In the genomic region with DNA sequence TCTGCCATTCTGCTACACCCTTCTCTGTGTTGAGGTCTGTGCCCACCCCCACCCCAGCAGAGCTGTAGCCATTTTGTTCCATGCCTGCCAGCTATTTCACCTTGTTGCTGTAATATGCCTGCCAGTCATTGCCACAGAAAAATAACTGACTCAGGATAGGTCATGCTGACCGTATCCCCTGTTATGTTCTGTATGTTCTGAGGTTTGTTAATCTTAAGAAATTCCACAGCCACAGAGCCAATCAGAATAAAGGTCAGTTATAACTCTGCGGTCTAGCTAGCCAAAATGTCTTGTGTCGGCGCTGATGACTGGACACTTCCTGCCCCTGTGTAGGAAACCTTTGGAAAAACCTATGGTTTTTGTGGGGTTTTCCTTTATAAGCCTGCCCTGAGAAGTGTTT, we compare ENCODE assay signal across 28 mouse cellular contexts.
DNase-seq lines count a peak whose midpoint lies in the region; TF ChIP-seq lines count a peak whose summit lies in the region.
"Had no signal": no experiment of that assay in that cellular context is flagged by ENCODE, and none has a peak within 500 bp of the region (broad histone marks: within the 10 kb centered on the region; RNA-seq: fewer than 3 reads in every experiment).

No protein-coding gene starts in this region.

- no peak for TF ChIP-seq POLR2A in embryonic fibroblast, embryonic 13.5 days (IDR thresholded peaks at IDR 0.05; ENCODE audit: low read depth, low read length)
- no peak for TF ChIP-seq POLR2A in myocyte (IDR thresholded peaks at IDR 0.05; ENCODE audit: insufficient read length, low read depth)

- peak overlapping the region; percentile 62 for H3K4me2 ChIP-seq in myocyte (ENCODE audit: low read depth)
- H3K4me2 ChIP-seq: embryonic facial prominence, embryonic 13.5 days; heart, embryonic 12.5 days; heart, embryonic 15.5 days; hindbrain, embryonic 13.5 days; intestine, embryonic 15.5 days had no signal

- H3K4me3 ChIP-seq in C2C12 (ENCODE audit: insufficient read depth, poor library complexity, severe bottlenecking) (no peak overlapping the region), myocyte (no peak overlapping the region)
- H3K4me3 ChIP-seq in embryonic fibroblast, embryonic 13.5 days (ENCODE audit: insufficient read depth, low read length), result no peak overlapping the region
- H3K4me3 ChIP-seq: embryonic facial prominence, embryonic 10.5 days; embryonic facial prominence, embryonic 13.5 days; heart, embryonic 12.5 days; heart, embryonic 15.5 days; hindbrain, embryonic 10.5 days; hindbrain, embryonic 13.5 days; intestine, embryonic 15.5 days had no signal

- DNase-seq in 3134 (ENCODE audit: extremely low read depth, insufficient read length, low spot score), result peak; percentile 58
- no peak for DNase-seq in adrenal gland, adult 8-10 months
- no peak for DNase-seq in frontal cortex, postnatal 25 days (ENCODE audit: low spot score in 2 of 2)
- no peak for DNase-seq in retina, postnatal 1 day
- DNase-seq: adrenal gland, postnatal 14 days; cerebellum, adult 11 months; cerebellum, adult 2 months; cerebellum, postnatal 10 days; cerebellum, postnatal 36 days; embryo, embryonic 11 days; forebrain, postnatal 0 days; gastrocnemius, postnatal 14 days; heart, adult 18-20 months; heart, postnatal 10 days; heart, postnatal 36 days; kidney, adult 11 months had no signal

- no peaks in the 10 kb centered on the region for H3K36me3 ChIP-seq in C2C12 (ENCODE audit: control insufficient read depth, insufficient read depth)
- no peaks in the 10 kb centered on the region for H3K36me3 ChIP-seq in myocyte (ENCODE audit: control insufficient read depth, insufficient read depth)
- H3K36me3 ChIP-seq: embryonic facial prominence, embryonic 10.5 days; embryonic facial prominence, embryonic 13.5 days; G1E; heart, embryonic 12.5 days; heart, embryonic 15.5 days; hindbrain, embryonic 10.5 days; hindbrain, embryonic 13.5 days; intestine, embryonic 15.5 days had no signal

- H3K4me1 ChIP-seq in embryonic fibroblast, embryonic 13.5 days (ENCODE audit: control insufficient read depth, insufficient read depth, low read length), result no peaks in the 10 kb centered on the region
- H3K4me1 ChIP-seq: embryonic facial prominence, embryonic 13.5 days; intestine, embryonic 15.5 days had no signal

- no peaks in the 10 kb centered on the region for H3K79me3 ChIP-seq in C2C12 (ENCODE audit: low read depth)

- H3ac ChIP-seq in C2C12 (ENCODE audit: control insufficient read depth, insufficient read length, low read depth) (no peak overlapping the region), myocyte (ENCODE audit: control insufficient read depth, insufficient read length) (no peak overlapping the region)

- H3K79me2 ChIP-seq in C2C12 (ENCODE audit: control insufficient read depth, insufficient read depth) (no peaks in the 10 kb centered on the region), myocyte (ENCODE audit: control insufficient read depth, insufficient read depth) (no peaks in the 10 kb centered on the region)

- H3K27me3 ChIP-seq in C2C12 (ENCODE audit: control insufficient read depth, insufficient read depth, insufficient read length) (no peaks in the 10 kb centered on the region), myocyte (ENCODE audit: control insufficient read depth, insufficient read depth, insufficient read length) (no peaks in the 10 kb centered on the region)
- H3K27me3 ChIP-seq: CH12.LX; embryonic facial prominence, embryonic 13.5 days; heart, embryonic 12.5 days; heart, embryonic 15.5 days; hindbrain, embryonic 13.5 days; intestine, embryonic 15.5 days had no signal

- H3K27ac ChIP-seq in embryonic fibroblast, embryonic 13.5 days (ENCODE audit: insufficient read depth, low read length), result peak overlapping the region; percentile 88
- H3K27ac ChIP-seq: embryonic facial prominence, embryonic 10.5 days; embryonic facial prominence, embryonic 13.5 days; heart, embryonic 15.5 days; hindbrain, embryonic 10.5 days; hindbrain, embryonic 13.5 days; intestine, embryonic 15.5 days had no signal

- no peak for TF ChIP-seq CTCF in C2C12 (IDR thresholded peaks at IDR 0.05; ENCODE audit: control insufficient read depth, insufficient read depth, insufficient read length)
- TF ChIP-seq CTCF in embryonic fibroblast, embryonic 13.5 days (IDR thresholded peaks at IDR 0.05; ENCODE audit: borderline replicate concordance, insufficient read depth, low read length), result no peak

TF ChIP-seq in C2C12, 6 proteins besides CTCF, POLR2A, EP300 and RAD21:
- peak; percentile 70 for TF ChIP-seq CEBPB (IDR thresholded peaks at IDR 0.05; ENCODE audit: low read depth)
- TF ChIP-seq USF1 (IDR thresholded peaks at IDR 0.05; ENCODE audit: low read depth), result no peak

TF ChIP-seq in myocyte, 11 proteins besides CTCF, POLR2A, EP300 and RAD21:
- no peak for TF ChIP-seq MAX (IDR thresholded peaks at IDR 0.05; ENCODE audit: low read depth)
- TF ChIP-seq SRF (IDR thresholded peaks at IDR 0.05; ENCODE audit: control insufficient read depth, insufficient read length, low read depth), result no peak
- 0 out of 2 replicates have a peak, but pooled peaks have one; percentile 38 for TF ChIP-seq CEBPB (IDR thresholded peaks at IDR 0.05; ENCODE audit: insufficient read depth, poor library complexity, severe bottlenecking)
- no peak for TF ChIP-seq POLR2AphosphoS2 (IDR thresholded peaks at IDR 0.05; ENCODE audit: insufficient read length, low read depth)
- no peak for TF ChIP-seq TCF12 (IDR thresholded peaks at IDR 0.05; ENCODE audit: insufficient read depth, poor library complexity, severe bottlenecking)
